Mouse (Mus musculus) right cerebral cortex, adult 2 months (tissue): ENCODE data around the gene AW209491.
A peak's percentile ranks its signal among the peaks of the same experiment; 100 is the strongest.

ENCODE experiments used
- DNase-seq, 2 experiments: peaks; one replicate each; pipeline ENCODE4 v3.0.0; 2021 to 2022; ENCODE audit warnings: low spot score in 2 of 2

The AW209491 gene

DNA sequence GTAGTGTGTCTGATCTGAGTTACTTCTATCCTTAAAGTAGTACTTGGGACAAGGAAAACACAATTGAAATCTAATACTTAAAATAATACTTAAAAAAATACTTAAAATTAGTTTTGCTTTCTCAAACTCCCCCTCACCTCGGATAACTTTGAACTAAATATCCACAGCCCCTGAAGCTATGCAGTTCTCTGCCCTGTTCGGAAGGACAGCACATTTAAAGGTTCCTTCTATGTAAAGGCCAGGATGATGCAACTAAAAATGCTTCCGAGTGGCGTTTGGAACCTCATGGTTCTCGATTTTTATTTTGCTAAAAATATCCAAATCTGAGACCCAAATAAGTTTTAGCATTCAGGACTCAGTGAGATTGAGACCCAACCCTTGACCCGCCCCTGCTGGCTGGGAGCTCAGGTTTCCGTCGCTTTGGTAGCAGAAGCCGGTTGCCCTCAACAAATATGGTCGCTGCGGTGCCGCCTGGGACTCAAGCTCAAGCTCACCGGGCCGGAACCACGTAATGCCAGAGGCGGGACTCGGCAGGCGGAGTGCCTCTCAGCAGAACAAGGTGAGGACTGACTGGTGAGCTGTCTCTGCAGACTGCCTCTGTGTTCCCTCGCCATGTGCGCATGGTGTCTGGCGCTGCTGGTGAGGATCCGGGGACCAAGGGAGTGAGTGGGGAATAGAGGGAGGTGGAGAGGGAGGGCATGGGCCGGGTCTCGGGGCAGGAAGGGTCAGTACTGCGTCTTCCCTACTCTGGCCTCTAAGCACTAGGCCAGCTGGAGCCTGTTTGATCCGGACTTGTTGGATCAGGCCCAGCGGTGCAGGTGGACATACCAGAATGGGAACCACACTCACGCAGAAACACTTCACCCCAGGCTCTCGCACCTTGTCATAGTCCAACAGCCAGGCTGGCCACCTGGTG is at the start of gene AW209491:
TSS of gene AW209491 (plus strand) at position 429 of the 916 bp plus-strand sequence.
- peak; percentile 96 to 97 for DNase-seq

DNA sequence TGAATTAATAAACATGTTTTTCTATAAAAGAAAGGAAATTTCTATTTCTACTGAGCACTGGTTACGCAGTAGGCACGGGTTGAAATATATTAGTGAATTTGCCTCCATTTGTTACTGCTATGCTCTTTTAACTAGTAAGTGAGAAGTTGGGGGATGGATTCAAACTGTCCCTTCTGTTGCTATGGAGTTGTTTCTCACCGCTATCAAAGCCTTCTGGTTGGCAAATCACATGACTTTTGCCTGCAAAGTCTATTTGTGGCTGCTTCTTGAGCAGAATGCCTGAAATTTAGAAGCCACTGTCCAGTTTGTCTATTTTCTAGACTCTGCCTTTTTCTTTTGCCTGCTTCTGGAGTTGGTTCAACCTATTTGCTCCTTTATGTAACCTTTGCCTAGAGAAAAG is 49.6 kb upstream of the AW209491 start:
- DNase-seq = no peak

DNA sequence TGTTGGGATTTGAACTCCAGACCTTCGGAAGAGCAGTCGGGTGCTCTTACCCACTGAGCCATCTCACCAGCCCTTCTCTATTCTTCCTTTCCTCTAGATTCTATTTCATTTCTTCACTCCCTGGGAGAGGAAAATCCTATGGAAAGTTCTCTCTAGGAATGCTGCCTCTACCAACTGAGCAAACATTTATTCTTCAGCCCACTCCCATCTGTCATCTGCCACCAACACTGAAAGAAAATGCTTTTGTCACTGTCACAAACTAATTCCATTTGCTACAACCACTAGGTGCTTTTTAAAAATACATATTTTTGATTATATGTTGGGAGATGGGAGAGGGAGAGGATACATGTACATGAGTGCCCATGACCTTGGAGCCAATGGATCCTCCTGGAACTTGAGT is 27.2 kb upstream of the AW209491 start:
- DNase-seq = peak in 1 of 2 experiments; percentile 18

DNA sequence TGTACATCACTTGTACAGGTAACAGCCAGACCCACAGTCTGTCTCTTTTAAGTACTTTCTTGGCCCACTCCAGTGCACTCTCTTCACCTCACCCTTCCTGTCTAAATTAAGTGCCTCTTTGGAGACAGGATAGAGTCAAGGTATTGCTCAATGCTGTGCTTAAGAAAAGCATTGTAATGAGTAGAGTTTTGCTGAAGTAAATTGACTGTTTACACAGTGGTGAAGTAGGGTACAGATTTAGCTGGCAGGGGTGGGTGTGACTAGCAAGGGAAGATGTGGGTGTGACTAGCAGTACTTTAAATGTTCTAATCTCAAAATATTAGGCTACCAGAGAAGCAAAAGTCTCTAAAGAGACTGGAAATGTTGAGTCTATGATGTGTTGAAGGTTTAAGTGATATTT is 22.3 kb upstream of the AW209491 start:
- no peak for DNase-seq

DNA sequence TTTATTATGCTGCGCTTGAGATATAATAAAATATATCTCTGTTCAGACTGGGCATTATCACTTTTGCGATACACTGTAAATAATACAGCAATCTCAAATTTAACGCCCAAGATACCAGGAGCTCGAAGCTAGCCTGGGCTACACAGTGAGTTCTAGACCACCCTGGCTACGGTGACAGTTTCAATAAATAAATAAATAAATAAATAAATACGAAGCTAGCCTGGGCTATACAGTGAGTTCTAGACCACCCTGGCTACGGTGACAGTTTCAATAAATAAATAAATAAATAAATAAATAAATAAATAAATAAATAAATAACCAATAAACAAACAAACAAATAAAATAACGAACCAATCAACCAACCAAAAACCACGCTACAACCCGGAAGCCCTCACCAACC is 17.5 kb upstream of the AW209491 start:
- DNase-seq = no peak

DNA sequence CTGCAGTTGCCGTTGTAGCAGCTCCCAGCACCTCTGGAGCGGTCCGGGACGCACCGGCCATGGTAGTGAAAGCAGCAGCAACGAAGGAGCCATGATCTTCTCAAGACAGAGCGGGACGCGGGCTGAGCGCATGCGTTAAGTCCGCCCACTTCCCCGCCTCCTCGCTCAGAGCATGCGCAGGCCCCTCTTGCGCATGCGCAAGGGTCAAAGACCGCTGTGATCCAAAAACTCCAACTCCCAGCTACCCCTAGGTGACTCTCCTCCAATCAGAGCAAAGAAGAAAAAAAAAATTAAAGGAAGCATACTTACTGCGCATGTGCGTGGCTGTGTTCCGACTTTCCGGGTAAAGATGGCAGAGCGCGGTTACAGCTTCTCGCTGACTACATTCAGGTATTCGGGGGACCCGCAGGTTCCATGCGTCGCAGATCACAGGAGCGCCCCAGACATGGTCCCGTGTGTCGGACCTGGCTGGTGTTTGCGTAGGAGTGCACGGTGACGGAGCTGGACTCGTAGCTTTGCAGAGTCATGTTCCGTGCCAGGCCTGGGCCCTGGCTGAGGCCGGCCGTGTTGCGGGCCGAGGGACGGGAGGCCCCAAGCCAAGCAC is 16.9 kb upstream of the AW209491 start, which contains the start of the genes Mrpl32 and Psma2:
TSS of gene Mrpl32 (minus strand) at position 240 of the 604 bp plus-strand sequence.
TSS of gene Psma2 (plus strand) at position 315 of the 604 bp plus-strand sequence.
- peak; percentile 94 to 97 for DNase-seq

DNA sequence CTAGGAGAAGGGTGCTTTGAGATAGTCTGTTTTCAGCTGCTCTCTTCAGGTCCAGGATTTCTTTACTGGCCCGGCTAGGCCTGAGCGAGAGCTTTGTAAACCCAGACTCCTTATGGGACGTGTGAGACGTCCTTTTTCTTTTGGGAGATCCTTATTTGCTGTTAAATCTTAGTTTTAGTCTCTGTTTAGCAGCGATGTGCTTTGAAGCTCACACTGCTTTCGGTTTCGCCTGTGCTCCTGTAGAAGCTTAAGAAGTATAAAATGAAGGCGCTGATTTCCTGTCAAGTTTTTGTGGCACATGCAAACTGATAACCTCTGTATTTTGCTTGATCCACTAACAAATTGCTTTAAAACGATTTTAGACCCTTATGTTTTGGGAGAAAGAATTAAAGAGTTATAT is 16.4 kb upstream of the AW209491 start:
- DNase-seq = no peak

DNA sequence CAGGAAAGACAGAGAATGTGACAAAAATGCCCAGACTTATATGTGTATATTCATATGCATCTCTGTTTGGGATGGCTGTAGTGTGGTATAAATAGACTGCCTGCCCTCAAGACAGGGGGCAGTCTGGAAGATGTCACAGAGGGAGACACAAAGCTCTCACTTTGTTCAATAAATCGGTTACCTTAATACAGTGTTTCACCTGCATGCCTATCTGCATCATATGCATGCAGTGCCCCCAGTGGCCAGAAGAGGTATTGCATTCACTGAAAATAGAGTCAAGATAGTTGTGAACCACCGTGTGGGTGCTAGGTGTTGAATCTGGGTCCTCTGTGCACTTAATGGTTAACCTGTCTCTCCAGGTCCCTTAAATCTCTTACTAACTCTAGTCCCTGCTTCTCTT is 11.2 kb upstream of the AW209491 start:
- peak; percentile 81 to 82 for DNase-seq

DNA sequence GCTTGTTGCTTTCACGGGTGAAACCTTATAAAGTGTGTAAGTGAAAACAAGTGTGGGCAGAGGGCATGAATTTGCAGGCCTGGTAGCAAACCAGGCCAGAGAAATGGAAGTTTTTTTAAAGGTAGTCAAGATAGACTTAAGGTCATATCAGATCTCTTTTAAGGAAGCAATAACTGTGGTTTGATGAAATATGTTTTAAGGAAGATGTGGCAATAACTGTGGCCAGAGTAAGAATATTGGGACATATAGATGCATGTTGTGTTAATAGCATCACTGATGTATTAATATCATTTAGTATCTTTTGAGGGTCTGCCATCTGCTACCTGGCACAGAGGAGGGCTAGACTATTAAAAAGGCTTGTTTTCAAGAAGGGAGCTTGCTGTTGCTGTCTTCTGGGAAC is 10.0 kb downstream of the AW209491 start:
- DNase-seq = no peak

DNA sequence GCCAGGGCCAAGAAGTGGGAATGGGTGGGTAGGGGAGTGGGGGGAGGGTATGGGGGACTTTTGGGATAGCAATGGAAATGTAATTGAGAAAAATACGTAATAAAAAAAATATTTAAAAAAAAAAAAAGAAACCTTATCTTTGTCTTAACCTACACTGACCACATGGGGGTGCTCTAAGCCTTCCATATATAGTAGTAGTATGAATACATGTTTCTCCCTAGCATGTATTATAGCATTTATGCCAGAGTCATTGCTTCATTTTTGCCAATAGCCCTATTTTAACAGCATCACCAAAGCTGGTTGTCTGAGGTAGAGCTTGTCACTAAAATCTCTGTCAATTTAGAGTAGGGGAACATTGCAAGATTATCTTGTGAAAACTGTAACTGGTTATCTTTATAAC is 19.3 kb downstream of the AW209491 start:
- DNase-seq = peak in 1 of 2 experiments; percentile 27

DNA sequence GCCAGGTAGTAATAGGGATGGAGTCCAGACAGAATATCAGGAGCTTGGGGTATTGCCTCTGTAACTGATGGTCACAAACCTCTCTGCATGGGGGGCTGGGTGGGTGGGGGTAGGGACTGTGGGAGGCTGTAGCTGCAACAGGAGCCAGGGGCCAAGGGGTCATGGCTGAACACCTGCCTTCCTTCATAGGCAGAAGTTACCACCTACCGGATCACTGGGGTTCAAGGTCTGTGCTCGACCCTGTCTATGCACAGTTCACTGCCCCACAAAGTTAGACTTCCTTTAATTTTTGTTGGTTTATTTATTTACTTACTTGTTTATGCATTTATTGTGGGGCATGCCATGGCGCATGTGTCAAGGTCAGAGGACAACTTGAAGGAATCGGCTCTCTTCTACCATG is 37.2 kb downstream of the AW209491 start:
- DNase-seq = no peak

DNA sequence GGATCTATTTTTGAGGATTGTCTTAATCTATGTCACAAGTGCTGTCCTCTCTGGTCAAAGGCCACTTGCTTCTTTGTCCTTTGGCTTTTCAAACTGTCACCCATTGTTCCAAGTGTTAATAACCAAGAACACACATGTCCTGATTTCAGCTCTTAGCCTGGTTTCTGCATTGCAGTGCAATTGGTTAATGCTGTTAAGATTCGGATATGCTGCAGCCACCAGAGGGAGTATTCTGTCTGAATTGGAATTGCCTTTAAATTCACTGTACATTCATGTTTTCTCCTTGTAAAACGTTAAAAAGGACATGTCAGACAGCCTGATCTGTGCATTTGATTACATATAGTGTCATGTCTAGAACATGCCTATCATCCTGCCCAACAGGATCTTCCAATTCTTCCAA is 40.4 kb downstream of the AW209491 start:
- DNase-seq = peak; percentile 53 to 64
